Mouse (Mus musculus) megakaryocyte, embryonic 14.5 days (primary cell): ENCODE data around the gene Grap.

ENCODE experiments used
- FLI1 ChIP-seq: IDR thresholded peaks from 2 replicates; pipeline ENCODE4 v1.6.1; 2012; ENCODE audit warnings: low read length, inconsistent platforms, mixed read lengths
- GATA1 ChIP-seq: IDR thresholded peaks from 3 replicates; pipeline ENCODE4 v1.6.1; 2012; ENCODE audit warnings: mixed read lengths, low read length, inconsistent platforms, borderline replicate concordance

DNA sequence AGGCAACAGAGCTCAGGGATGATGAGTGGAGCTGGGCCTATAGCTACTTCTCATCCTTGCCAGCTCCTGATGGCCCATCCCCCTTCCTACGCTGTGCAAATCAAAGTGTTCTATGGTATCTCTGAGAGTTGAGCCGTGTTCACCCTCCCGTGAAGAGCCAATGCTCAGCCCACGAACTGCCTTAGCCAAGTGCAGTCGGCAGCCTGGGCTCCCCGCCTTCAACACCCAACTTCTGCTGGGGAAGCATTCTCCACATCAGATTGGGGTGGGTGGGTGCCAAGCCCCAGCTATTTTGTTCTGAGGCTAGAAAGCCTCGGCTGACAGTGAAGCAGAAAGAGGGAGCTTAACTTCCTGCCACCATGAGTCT is 4.3 kb upstream of the Grap start:
- TF ChIP-seq FLI1 (no peak), GATA1 (no peak)
